In the genomic region with DNA sequence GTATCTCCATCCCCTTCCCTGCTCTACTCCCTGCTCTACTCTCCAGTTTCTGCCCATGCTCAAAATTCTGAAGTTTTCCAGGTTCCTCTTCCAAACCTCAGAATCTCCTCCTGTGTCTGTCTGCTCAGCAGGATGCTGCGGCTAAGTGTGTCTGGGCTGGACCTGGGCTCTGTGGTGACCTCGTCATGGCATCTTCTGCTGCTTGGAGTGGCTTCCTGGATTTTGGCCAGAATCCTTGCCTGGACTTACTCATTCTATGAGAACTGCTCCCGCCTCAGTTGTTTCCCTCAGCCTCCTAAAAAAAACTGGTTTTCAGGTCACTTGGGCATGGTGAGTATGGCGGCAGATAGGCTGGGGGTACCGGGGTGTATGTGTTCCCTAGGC, we compare ENCODE assay signal across 8 mouse cellular contexts. TPM values are rescaled to one million over a fixed set of nuclear protein-coding genes. Genes with fewer than 3 reads are reported as not detected.
DNase-seq lines count a peak whose midpoint lies in the region; ATAC-seq lines count a peak whose summit lies in the region.

No protein-coding gene starts in this region.

- peak overlapping the region; percentile 31; the same call in 1 of the 2 replicates for H3K4me3 ChIP-seq in neural tube, embryonic 11.5 days (ENCODE audit: low read depth, low read length)
- peak overlapping the region; percentile 37 for H3K4me3 ChIP-seq in embryonic facial prominence, embryonic 11.5 days (ENCODE audit: low read depth, low read length)
- peak overlapping the region; percentile 38 for H3K4me3 ChIP-seq in hindbrain, embryonic 14.5 days (replicated peaks; ENCODE audit: low read length)

- peak overlapping the region; percentile 42 for H3K4me2 ChIP-seq in neural tube, embryonic 11.5 days (ENCODE audit: low read depth)
- peak overlapping the region; percentile 60 for H3K4me2 ChIP-seq in embryonic facial prominence, embryonic 11.5 days (ENCODE audit: low read depth, low read length)
- H3K4me2 ChIP-seq in hindbrain, embryonic 14.5 days (replicated peaks), result peak overlapping the region; percentile 62

- H3K4me1 ChIP-seq in neural tube, embryonic 11.5 days (ENCODE audit: control insufficient read depth, insufficient read depth, low read length), result no peaks in the 10 kb centered on the region
- no peaks in the 10 kb centered on the region for H3K4me1 ChIP-seq in embryonic facial prominence, embryonic 11.5 days (ENCODE audit: control insufficient read depth, insufficient read depth, low read length)
- 0 out of 2 replicates have a peak, but pooled peaks cover 6% of the 10 kb centered on the region for H3K4me1 ChIP-seq in hindbrain, embryonic 14.5 days (replicated peaks; ENCODE audit: control insufficient read depth, insufficient read depth, low read length)

- no peak for DNase-seq in neural tube, embryonic 11.5 days (ENCODE audit: low spot score)
- no peak for DNase-seq in neural tube, embryonic 10.5 days (ENCODE audit: extremely low spot score, low spot score)
- no peak for DNase-seq in embryonic facial prominence, embryonic 11.5 days (ENCODE audit: low spot score)
- DNase-seq in hindbrain, embryonic 14.5 days (ENCODE audit: low spot score), result no peak
- peak; percentile 39 for DNase-seq in lung, postnatal 36 days
- no peak for DNase-seq in testis, postnatal 10 days (ENCODE audit: low spot score)
- no peak for DNase-seq in urinary bladder, postnatal 14 days (ENCODE audit: low spot score)
- no peak for DNase-seq in thymus, postnatal 25 days

- no peaks in the 10 kb centered on the region for H3K27me3 ChIP-seq in neural tube, embryonic 11.5 days (ENCODE audit: control insufficient read depth, insufficient read depth, low read length)
- H3K27me3 ChIP-seq in embryonic facial prominence, embryonic 11.5 days (ENCODE audit: control insufficient read depth, insufficient read depth, low read length), result no peaks in the 10 kb centered on the region
- no peaks in the 10 kb centered on the region for H3K27me3 ChIP-seq in hindbrain, embryonic 14.5 days (ENCODE audit: control insufficient read depth, insufficient read depth, low read length)

- H3K36me3 ChIP-seq in neural tube, embryonic 11.5 days (ENCODE audit: control insufficient read depth, insufficient read depth, low read length), result no peaks in the 10 kb centered on the region
- H3K36me3 ChIP-seq in embryonic facial prominence, embryonic 11.5 days (replicated peaks; ENCODE audit: control insufficient read depth, insufficient read depth, low read depth, low read length), result no peaks in the 10 kb centered on the region
- no peaks in the 10 kb centered on the region for H3K36me3 ChIP-seq in hindbrain, embryonic 14.5 days (replicated peaks; ENCODE audit: control insufficient read depth, insufficient read depth)

- peak overlapping the region; percentile 41; the same call in 1 of the 2 replicates for H3K9ac ChIP-seq in neural tube, embryonic 11.5 days (ENCODE audit: low read length)
- peak overlapping the region; percentile 63 for H3K9ac ChIP-seq in embryonic facial prominence, embryonic 11.5 days (replicated peaks; ENCODE audit: low read length)
- peak overlapping the region; percentile 57 for H3K9ac ChIP-seq in hindbrain, embryonic 14.5 days

- H3K9me3 ChIP-seq in neural tube, embryonic 11.5 days (ENCODE audit: control insufficient read depth, low read length), result no peaks in the 10 kb centered on the region
- no peaks in the 10 kb centered on the region for H3K9me3 ChIP-seq in embryonic facial prominence, embryonic 11.5 days (replicated peaks; ENCODE audit: control insufficient read depth, low read length)
- H3K9me3 ChIP-seq in hindbrain, embryonic 14.5 days (ENCODE audit: control insufficient read depth, low read length), result no peaks in the 10 kb centered on the region

- H3K27ac ChIP-seq in neural tube, embryonic 11.5 days (ENCODE audit: low read depth, low read length), result no peak overlapping the region
- H3K27ac ChIP-seq in embryonic facial prominence, embryonic 11.5 days (replicated peaks; ENCODE audit: low read depth, low read length), result no peak overlapping the region
- no peak overlapping the region for H3K27ac ChIP-seq in hindbrain, embryonic 14.5 days

- ATAC-seq in neural tube, embryonic 11.5 days (ENCODE audit: insufficient read depth, low FRiP score, low TSS enrichment), result no peak
- no peak for ATAC-seq in embryonic facial prominence, embryonic 11.5 days (replicated peaks; ENCODE audit: insufficient number of reproducible peaks, low FRiP score, low TSS enrichment, low read depth)
- ATAC-seq in hindbrain, embryonic 14.5 days (ENCODE audit: low FRiP score), result no peak

- WGBS in neural tube, embryonic 11.5 days, result 64% methylated on average over 5 of the region's 5 CpGs
- WGBS in embryonic facial prominence, embryonic 11.5 days, result 66% methylated on average over 5 of the region's 5 CpGs
- 69% methylated on average over 5 of the region's 5 CpGs for WGBS in hindbrain, embryonic 14.5 days

RNA-seq across cellular contexts. Expression of gene Cyp4f16, which starts 0.5 kb away (rescaled TPM):
- polyA plus RNA-seq in neural tube, embryonic 11.5 days (2014; fragmentation: Nextera tagmentation; extraction: Ambion mirVana), result 11.3 and 12.1 TPM in 2 replicates
- 16.5 and 16.7 TPM in 2 replicates for polyA plus RNA-seq in embryonic facial prominence, embryonic 11.5 days (2014; fragmentation: Nextera tagmentation; extraction: Ambion mirVana)
- 15.2 and 17.1 TPM in 2 replicates for polyA plus RNA-seq in hindbrain, embryonic 14.5 days (2014; fragmentation: Nextera tagmentation; extraction: Ambion mirVana)

RNA-seq across cellular contexts. Expression of gene Cyp4f17, which starts 31.0 kb away (rescaled TPM):
- 6.6 TPM in 2 replicates for polyA plus RNA-seq in neural tube, embryonic 11.5 days (2014; fragmentation: Nextera tagmentation; extraction: Ambion mirVana)
- 4.0 and 7.1 TPM in 2 replicates for polyA plus RNA-seq in embryonic facial prominence, embryonic 11.5 days (2014; fragmentation: Nextera tagmentation; extraction: Ambion mirVana)
- polyA plus RNA-seq in hindbrain, embryonic 14.5 days (2014; fragmentation: Nextera tagmentation; extraction: Ambion mirVana), result 6.8 and 10.5 TPM in 2 replicates
